Mouse (Mus musculus) lung, postnatal 4 days (tissue): ENCODE data around the gene Tbc1d20.
A peak's percentile ranks its signal among the peaks of the same experiment; 100 is the strongest.

ENCODE experiments used
- DNase-seq, 2 experiments: peaks; one replicate each; pipeline ENCODE4 v3.0.0; 2021

Tbc1d20 gene

GRCm38 (mm10) chr2:152360271-152360775 lies 66.7 kb downstream of the Tbc1d20 start:
- DNase-seq: peak; percentile 77 to 90

- no peak for DNase-seq
Observed at GRCm38 (mm10) chr2:152361193-152361592, 67.6 kb downstream of the Tbc1d20 start.
